Mouse (Mus musculus): ENCODE measurements around the gene Gm5089.

Gene Gm5089

DNA sequence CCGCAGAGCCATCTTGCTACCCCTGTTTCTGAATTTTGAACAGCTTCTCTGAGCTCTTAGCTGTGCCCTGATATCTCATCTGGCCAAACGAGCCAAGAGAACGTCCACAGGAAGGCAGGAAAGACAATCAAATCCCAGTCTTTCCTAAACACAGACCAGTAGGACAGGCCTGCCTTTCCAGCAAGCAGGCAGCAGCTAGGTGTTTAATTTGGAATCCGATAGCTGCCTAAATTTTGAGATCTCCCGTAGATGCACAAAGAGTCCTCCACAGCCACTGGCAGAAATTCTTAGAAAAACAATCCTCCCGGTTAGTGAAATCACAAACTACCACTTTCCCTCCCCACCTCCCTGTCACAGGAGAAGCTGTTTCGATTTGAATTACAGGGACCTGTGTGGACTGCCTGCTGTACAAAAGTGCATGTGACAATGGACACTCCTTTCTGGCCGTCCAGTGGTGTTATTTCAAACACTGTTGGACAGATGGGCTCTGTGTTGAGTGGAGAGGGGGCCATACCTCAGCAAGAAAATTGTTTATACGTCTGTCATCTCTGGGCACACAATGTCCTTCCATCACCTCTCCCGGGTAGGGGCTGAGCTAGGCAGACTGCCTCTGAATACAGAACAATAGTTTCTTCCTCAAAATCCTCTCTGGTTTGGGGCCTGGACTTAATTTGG is 24.2 kb downstream of the Gm5089 start:
- DNase-seq (ENCODE audit: low spot score): no peak

DNA sequence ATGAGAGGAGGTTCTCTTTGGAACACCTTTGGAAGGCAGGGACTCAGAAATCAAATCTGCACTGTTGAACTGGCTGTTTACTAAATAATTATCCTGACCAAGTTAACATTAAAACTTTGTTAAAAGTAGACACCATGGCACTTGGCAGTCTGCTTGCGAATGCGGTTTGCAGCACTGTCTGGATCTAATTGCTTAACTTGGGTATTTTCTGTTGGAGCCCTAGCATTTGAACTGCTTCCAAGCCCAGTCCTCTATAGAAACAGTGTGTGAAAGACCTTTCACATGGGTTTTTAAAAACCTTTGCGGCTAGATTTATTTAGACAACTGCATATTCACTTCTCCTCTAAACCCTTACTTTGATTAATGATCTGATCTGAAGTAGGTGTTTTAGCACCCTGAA is 26.5 kb downstream of the Gm5089 start:
- no peak for DNase-seq (ENCODE audit: low spot score)

DNA sequence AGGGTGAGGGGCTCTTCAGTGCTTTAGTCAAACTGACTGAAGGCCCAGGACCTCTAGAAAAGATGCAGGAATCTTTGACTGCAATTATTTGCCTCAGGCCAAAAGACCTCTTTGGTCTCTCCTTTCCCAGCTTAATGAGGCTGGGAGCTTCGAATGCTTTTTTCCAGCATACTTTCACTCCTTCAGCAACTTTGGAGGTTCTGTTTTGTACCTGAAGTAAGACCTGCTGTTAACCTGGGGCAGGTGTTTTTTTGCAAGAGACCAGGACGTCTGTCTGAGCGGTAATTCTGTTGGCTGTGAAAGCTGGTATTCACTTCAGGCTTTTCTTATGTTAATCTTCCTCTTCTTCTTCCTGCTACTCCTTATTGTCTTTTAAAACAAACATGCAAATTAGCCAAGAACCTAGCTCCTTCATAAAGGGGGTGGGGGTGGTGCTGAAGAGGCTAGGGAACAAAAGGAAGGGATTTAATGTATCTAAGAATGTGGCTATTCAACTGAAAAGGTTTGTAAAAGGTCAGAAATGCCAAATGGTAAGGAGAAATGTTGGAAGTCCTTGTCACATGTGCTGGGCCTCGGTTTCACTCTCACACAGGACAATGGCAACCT is 34.6 kb downstream of the Gm5089 start:
- no peak for DNase-seq (ENCODE audit: low spot score)

DNA sequence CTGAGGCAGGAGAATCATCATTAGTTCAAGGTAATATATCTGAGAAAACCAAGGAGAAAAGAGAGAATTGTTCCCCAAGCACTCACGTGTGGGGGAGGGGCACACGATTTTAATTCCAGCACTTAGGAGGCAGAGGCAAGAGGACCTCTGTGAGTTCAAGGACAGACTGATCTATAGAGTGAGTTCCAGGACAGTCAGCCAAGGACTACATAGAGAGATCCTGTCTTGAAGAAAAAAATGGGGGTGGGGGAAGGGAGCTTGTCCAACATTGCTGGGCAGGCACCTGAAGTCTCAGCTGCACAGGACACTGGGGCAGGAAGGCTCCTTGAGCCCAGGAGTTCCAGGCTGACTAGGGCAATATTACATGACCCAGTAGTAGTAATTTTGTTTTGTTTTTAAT is 36.1 kb downstream of the Gm5089 start:
- no peak for DNase-seq (ENCODE audit: low spot score)

DNA sequence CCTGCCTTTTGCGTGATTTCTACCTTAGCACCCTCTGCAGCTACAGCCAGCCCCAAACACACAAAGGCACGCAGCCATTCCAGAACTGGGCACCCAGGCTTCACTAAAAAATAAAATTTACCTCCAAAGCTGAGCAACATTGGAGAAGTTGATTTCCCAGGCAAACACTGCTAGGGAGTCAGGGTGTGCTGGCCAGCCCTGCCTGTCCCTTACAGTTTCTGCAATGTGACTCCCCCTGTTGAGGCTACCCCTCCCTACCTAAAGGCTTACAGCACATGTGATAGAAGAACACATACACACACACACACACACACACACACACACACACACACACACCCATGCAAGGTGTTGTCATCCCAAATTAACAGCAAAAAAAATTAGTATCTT is 37.4 kb downstream of the Gm5089 start:
- no peak for DNase-seq (ENCODE audit: low spot score)

DNA sequence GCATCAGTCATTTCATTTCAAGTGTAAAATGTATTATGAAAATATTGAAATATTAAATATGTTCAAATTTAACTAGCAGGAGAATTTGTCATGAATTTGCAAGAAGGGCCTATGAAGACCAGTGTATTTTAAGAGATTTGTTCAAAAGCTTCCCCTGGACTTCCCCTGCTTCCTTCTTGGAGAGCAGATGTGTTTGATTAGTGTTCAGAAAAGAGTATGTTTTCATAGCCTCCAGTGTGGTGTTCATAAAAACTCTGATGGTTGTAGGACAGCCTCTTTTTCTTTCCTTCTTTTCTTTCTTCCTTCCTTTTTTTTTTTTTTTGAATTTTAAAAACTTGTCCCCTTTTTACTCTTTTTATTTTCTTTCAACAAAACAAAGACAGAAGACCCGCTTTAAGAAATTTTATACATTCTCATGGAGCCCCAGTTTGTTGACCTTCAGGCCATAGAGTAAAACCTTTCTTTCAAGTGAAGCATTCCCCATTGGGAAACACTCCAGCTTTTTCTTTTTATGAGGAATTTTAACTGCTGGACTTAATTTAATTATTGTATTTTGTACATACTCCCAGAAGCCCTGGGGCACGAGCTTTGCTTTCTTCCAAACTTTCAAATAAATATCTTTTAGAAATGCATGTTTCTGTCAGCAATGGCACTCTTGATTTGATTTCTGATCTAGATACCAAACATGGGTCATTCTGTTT is 37.9 kb downstream of the Gm5089 start:
- no peak for DNase-seq (ENCODE audit: low spot score)

DNA sequence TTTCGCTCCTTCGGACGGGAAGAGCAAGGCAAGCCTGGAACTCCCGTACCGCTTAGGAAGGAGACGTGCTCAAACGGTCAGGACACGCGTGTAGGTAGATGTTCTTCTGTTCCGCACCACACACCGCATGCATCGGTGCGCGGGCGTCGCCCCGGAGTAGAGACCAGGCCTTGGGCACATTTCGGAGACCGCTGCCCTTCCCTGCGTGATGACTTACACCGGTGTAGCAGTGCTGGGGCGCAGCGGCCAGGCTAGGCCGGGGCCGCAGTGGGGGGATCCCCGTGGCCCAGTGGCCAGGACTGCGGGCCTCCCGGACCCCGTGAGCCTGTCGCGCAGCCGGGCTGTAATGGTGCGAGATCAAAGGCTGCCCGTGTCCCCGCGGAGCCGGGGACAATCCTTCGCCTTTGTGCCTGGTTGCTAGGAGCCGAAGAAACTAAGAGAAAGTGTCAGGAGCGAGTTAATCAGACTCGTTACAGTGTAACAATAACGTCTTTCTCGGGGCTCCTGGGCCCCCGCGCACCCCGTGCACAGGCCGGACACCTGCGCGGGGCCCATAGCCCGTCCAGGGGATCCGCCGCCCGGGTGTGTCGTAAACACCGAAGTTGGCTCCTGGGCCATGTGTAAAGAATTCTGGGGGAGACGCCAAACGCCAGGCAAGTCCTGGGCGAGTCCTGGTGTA is 44.2 kb downstream of the Gm5089 start:
- DNase-seq (ENCODE audit: low spot score): no peak

DNA sequence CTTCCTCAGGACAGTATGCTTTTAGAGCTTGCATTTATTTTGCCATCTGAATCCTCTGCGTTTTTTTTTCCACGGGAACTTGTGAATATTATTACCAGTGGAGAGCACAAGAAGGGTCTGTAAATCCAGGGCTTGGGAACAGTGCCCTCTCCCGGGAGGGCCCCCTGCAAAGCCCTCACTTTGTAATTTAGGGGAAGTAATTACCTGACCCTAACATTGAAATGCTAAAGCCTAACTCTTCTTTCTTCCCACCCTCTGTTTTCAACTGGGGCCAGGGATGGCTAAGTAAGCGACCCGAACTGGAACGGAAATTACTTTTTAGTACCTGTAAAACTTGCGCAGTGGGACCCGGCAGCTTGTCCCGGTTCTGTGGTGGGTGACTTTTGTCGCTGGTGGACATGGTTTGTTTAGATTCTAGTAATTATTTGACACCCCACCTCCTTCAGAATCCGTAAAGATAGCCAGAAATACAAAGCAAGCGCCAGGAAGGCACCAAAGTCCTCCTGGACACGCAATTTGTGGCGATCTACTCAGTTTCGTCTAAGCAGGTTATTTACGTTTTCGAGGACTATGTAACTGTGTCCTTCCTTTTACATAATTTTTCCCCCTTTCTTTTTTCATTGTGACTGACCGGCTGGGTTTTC is 44.9 kb downstream of the Gm5089 start:
- no peak for DNase-seq (ENCODE audit: low spot score)

DNA sequence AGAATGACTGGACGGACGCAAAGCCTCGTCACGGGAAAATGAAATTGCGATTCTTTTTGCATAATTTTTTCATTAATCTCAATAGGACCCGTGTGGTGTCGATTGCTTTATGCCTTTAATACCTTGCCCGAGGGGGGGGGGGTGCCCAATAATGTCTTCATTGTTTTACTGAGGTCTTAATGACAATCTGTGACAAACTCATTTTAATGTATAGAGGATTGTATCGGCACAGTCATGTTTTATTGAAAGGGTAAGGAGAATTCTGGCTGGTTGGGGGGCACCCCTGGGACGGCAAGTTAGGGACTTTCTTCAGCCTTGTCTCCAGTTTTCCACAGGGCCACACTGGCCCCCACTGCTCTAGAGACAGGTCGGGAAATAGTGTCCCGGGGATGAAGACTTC is 45.7 kb downstream of the Gm5089 start:
- no peak for DNase-seq (ENCODE audit: low spot score)

DNA sequence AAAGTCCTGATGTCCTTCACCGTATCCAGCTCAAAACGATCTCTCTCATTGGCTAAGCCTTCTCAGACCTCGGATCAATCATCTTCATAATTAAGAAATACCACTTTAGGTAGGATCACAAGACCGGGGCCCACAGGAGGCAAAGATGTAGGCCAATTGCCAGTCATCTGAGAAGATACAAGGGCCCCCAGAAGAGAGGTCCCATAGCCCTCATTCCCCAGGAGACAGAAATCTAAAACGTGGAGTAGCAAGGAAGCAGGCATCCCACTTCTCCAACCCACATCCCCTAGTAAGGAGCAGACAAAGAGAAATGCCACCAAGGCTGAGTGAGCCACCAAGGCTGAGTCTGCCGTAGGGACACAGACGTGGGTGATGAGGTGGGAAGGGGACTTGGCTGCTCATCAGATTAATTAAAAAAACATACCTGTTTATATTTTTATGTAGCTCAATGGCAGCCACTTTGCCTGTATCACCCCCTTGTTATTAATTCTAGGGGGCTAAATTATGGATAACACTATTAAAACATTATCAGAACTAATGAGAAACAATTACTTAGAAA is 46.2 kb downstream of the Gm5089 start:
- DNase-seq (ENCODE audit: low spot score): no peak

DNA sequence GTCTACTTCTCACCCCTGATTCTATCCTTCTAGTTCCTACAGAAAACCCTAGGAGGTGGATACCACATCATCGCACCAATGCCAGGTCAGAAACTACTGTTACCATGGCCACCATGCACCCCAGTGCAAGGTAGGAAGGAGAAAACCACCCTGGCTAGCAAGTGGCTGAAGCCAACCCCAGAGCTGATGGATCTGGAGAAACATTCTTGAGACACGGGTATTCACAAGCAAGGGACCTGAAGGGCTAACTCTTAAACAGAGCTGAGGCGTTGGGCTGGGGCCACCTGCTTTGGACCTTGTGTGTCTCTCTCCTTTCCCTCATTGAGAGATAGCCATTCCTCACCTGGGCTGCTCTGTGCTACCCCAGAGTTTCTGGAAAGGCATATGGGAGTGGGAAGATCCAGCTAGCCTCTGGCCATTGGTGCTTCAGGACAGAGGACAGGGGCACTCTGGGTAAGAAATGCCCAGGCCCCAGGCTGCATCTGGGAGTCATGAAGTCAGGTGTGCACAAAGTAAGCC is 47.4 kb downstream of the Gm5089 start:
- no peak for DNase-seq (ENCODE audit: low spot score)

DNA sequence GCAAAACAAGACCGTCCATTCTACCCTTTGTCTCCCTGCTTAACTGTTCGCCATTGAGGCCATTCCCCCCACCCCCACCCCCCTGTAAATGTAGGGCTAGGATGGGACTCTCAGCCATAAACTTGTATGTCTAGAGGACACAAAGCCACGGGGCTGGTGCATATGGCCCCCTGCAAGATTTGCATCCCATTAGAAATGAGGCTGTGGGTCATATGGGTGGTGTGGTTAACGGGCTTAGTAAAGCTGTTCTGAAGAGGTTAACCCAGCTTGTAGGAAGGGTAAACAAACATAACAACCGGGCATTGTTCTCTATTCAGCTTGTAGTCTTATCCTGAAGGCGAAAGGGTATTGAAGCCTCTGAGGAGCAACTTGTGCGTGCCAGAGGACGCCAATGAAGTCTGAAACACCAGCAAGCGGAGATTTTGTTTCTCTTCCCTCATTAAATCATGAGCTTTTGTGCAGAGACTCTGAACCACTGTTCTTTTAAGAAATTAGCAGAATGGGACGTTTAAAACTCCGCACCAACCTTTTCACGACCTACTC is 48.1 kb downstream of the Gm5089 start:
- no peak for DNase-seq (ENCODE audit: low spot score)

DNA sequence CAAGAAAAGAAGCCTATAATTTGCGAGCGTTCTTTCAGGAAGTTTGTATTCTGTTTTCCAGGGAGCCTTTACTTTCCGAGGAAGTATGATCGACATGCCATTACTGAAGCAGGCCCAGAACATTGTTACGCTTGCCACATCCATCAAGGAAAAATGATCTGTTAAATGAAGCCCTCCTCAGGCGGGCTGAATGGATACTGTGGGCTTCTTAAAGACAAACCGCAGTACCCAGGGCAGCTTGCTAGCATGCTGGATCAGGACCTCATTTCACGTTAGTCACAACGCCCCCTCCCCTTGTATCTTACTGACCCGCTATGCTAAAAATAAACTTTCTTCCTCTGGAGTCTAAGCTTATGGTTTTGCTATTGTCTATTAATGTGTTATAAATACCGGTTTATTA is 49.0 kb downstream of the Gm5089 start:
- no peak for DNase-seq (ENCODE audit: low spot score)

DNA sequence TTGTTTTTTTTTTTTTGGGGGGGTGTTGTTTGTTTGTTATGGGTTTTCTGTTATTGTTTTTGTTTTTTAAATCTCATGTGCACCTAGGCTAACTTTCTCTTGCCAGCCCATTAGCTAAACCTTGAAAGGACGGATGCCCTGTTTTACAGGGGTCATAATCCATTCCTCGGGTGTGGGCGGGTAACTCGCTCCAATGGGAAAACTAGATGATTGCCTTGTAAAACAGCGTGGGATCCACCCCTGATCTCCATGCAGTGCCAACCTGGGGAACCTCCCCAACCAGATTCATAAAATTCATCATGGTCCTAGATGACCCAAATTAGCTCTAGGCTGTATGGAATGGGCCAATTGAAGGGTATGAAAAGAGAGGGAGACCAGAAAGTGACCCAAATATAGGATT is 51.0 kb downstream of the Gm5089 start:
- no peak for DNase-seq (ENCODE audit: low spot score)

DNA sequence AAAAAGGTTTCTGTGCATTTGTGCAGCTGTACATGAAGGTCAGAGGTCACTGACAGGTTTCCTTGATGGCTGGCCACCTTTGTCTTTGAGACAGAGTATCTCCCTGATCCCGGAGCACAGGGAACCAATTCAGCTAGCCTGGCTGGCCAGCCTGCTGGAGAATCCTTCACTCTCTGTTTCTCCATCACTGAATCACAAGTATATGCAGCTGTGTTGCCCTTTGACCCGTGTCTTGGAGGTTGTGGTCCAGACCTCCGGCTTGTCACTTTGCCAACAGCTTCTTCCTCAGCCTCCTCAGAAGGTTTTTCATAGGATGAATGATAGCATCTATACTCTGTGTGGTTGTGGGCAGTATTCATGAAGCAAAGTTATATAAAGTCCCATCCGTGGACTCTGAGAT is 52.2 kb downstream of the Gm5089 start:
- DNase-seq (ENCODE audit: low spot score): no peak

DNA sequence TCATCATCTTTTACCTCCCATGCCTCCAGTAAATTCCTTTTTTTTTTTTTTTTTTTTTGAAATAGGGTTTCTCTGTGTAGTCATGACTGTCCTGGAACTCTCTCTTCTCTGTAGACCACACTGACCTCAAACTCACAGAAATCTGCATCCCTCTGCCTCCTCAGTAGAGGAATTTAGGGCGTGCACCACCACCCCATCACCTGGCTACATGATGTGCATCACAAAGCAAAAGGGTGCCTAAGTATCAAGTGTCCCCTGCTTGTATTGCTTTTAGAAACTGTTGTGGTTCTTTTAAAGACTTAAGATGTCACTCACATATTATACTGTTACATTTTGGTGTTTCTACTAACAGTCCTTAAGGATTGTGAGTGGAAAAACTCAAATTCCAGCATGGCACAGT is 57.8 kb downstream of the Gm5089 start:
- DNase-seq (ENCODE audit: low spot score): no peak

DNA sequence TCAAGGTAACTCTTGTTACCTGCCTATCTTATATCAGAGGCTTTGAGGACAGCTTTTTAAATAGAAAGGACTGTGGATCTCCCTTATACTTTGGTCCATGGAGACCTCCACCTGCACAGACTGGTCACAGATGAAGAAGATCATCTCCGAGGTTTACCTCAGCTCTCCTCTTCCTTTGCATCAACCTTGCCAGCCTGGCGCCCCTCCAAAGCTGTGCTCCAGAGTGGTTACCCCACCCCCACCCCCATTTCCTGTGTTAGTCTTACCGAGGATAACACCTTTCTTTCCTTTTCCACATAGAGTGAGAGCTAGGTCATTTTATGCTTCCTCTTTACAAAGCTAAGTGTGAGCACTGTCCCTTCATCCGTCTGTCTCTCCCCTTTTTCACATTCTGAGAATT is 60.0 kb downstream of the Gm5089 start:
- no peak for DNase-seq (ENCODE audit: low spot score)

DNA sequence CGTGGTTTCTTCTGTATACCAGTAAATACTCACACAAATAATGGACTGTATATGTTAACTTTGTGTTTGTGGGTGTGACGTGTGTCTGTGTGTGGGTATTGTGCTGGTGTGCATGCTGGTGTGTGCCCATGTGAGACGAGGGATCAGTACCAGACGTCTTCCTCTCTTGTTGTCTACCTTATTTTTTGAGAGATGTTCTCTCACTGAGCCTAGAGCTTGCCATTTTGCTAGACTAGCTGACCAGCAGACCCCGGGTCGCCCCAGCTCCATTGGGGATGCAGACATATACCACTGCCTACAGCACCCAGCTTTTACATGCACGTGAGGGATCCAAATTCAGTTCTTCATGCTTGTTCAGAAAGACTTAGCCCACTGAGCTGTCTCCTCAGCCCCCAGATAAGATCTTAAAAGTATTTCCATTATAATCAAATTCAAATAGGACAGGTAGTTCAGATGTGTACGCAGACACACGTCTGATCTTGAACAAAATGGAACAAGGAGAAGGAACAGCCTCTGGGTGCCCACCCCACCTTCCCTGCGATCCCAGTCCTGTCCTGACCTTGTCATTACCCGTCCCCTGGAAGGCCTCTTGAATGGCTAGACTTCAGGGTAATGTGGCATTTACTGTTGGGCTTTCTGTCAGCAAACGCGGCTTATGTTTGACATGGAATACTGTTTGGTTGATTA is 61.1 kb downstream of the Gm5089 start:
- no peak for DNase-seq (ENCODE audit: low spot score)

DNA sequence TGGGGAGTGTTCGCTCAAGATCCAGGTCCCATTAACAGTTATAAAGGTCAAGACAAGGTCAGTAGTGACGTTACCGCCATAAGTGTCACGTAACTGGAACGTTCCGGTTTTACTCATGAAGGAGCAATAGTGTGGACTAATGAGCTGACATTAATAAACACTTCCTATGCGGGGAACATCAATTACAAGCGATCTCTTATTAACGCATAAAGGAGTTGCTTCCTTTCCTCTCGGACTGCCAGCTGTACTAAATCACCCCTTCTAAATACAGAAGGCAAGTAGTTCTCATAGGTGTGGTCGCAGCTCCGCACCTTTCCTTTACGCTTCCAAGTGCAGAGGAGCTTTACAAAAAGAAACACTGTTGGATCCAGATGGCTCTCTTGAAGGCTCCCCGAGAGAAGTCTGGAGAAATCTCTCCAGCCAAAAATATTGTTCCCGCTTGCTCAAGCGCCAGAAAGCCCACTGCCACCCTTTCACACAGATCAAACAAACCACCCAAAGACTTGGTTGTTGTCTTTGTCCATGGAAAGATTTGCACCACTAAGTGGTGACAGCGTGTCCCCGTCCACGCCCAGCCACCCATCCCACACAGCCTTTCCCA is 62.4 kb downstream of the Gm5089 start:
- DNase-seq (ENCODE audit: low spot score): no peak

DNA sequence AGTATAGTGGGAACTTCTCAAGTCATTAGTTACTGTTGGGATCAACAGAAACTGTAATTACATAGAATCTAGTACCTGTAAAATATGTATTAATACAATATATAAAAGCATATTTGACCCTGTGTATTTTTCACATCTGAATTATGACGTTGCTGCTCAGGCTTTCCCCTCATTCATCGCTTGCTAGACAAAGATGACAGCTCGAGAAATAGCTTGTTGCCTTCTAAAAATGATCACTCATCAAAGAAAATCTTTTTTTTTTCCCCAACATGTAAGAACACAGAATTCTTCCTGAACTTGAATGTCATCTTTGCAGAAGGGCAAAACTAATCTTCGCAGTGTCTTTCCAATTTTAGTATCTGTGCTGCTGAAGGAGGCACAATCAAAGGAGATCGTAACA is 63.1 kb downstream of the Gm5089 start:
- no peak for DNase-seq (ENCODE audit: low spot score)

All from urinary bladder, postnatal 10 days (tissue).